Mouse (Mus musculus): ENCODE results near the gene Mical2. TPM values are rescaled to one million over a fixed set of nuclear protein-coding genes. Genes with fewer than 3 reads are reported as not detected.

Gene Mical2
- total and polyA plus RNA-seq, 3 experiments: not detected

- Histone ChIP-seq H3K9ac (ENCODE audit: control insufficient read depth, low read depth, low read length, poor library complexity, severe bottlenecking) (no peak overlapping the region), H3K27me3 (ENCODE audit: control insufficient read depth in 1 of 2, insufficient read depth in 2 of 2, low read length in 2 of 2) (no peaks in the 10 kb centered on the region), H3K4me1 (ENCODE audit: control insufficient read depth in 1 of 2, insufficient read depth in 2 of 2, low read length in 2 of 2) (no peaks in the 10 kb centered on the region), H3K9me3 (replicated peaks; ENCODE audit: insufficient read depth, low read length) (no peaks in the 10 kb centered on the region), H3K4me3 (ENCODE audit: control insufficient read depth in 1 of 2, insufficient read depth in 1 of 2, low read depth in 2 of 2, low read length in 2 of 2) (no peak overlapping the region), H3K36me3 (ENCODE audit: control insufficient read depth in 1 of 2, insufficient read depth in 2 of 2, low read length in 2 of 2) (no peaks in the 10 kb centered on the region), H3K27ac (ENCODE audit: control insufficient read depth, low read depth, low read length) (no peak overlapping the region), H3K79me2 (ENCODE audit: control insufficient read depth, insufficient read depth, low read length, poor library complexity) (no peaks in the 10 kb centered on the region)
- peak; percentile 6 for DNase-seq (ENCODE audit: low read depth, low spot score)
- TF ChIP-seq CTCF (IDR thresholded peaks at IDR 0.05 in 2 of 3, conservative IDR thresholded peaks at IDR 0.05 in 1 of 3; ENCODE audit: control insufficient read depth in 1 of 3, insufficient read depth in 1 of 3, low read depth in 2 of 3, low read length in 3 of 3, poor library complexity in 1 of 3, severe bottlenecking in 1 of 3) (peak in 2 of 3 experiments; percentile 22 to 36; a peak in 2 of 6 replicates), RAD21 (IDR thresholded peaks at IDR 0.05; ENCODE audit: low read depth, low read length) (no peak; the same call in none of the 2 replicates)
These were observed 151.7 kb downstream of the Mical2 start for GRCm38 (mm10) chr7:112377314-112377713.

- no peaks in the 10 kb centered on the region for H3K4me1 ChIP-seq (ENCODE audit: control insufficient read depth in 1 of 2, insufficient read depth in 2 of 2, low read length in 2 of 2)
- H3K27me3 ChIP-seq (ENCODE audit: control insufficient read depth in 1 of 2, insufficient read depth in 2 of 2, low read length in 2 of 2): no peaks in the 10 kb centered on the region
- H3K9me3 ChIP-seq (replicated peaks; ENCODE audit: insufficient read depth, low read length): no peaks in the 10 kb centered on the region
- TF ChIP-seq USF1 (IDR thresholded peaks at IDR 0.05; ENCODE audit: low read depth, low read length) (no peak), POLR2A (IDR thresholded peaks at IDR 0.05; ENCODE audit: control insufficient read depth in 1 of 2, insufficient read depth in 1 of 2, low read depth in 1 of 2, low read length in 2 of 2, poor library complexity in 1 of 2) (no peak)
- H3K27ac ChIP-seq (ENCODE audit: control insufficient read depth, low read depth, low read length): no peak overlapping the region
- H3K4me3 ChIP-seq (ENCODE audit: control insufficient read depth in 1 of 2, insufficient read depth in 1 of 2, low read depth in 2 of 2, low read length in 2 of 2): no peak overlapping the region
- H3K79me2 ChIP-seq (ENCODE audit: control insufficient read depth, insufficient read depth, low read length, poor library complexity): no peaks in the 10 kb centered on the region
- H3K9ac ChIP-seq (ENCODE audit: control insufficient read depth, low read depth, low read length, poor library complexity, severe bottlenecking): no peak overlapping the region
- DNase-seq (ENCODE audit: low read depth, low spot score): no peak
- no peaks in the 10 kb centered on the region for H3K36me3 ChIP-seq (ENCODE audit: control insufficient read depth in 1 of 2, insufficient read depth in 2 of 2, low read length in 2 of 2)
These were observed 152.4 kb downstream of the Mical2 start for GRCm38 (mm10) chr7:112378056-112378455.

GRCm38 (mm10) chr7:112378476-112378875 lies 152.8 kb downstream of the Mical2 start:
- DNase-seq (ENCODE audit: low read depth, low spot score): no peak
- Histone ChIP-seq H3K4me3 (ENCODE audit: control insufficient read depth in 1 of 2, insufficient read depth in 1 of 2, low read depth in 2 of 2, low read length in 2 of 2) (no peak overlapping the region), H3K27ac (ENCODE audit: control insufficient read depth, low read depth, low read length) (no peak overlapping the region), H3K79me2 (ENCODE audit: control insufficient read depth, insufficient read depth, low read length, poor library complexity) (no peaks in the 10 kb centered on the region), H3K9ac (ENCODE audit: control insufficient read depth, low read depth, low read length, poor library complexity, severe bottlenecking) (no peak overlapping the region), H3K4me1 (ENCODE audit: control insufficient read depth in 1 of 2, insufficient read depth in 2 of 2, low read length in 2 of 2) (no peaks in the 10 kb centered on the region), H3K36me3 (ENCODE audit: control insufficient read depth in 1 of 2, insufficient read depth in 2 of 2, low read length in 2 of 2) (no peaks in the 10 kb centered on the region), H3K27me3 (ENCODE audit: control insufficient read depth in 1 of 2, insufficient read depth in 2 of 2, low read length in 2 of 2) (no peaks in the 10 kb centered on the region), H3K9me3 (replicated peaks; ENCODE audit: insufficient read depth, low read length) (no peaks in the 10 kb centered on the region)
- no peak for TF ChIP-seq CHD2 (IDR thresholded peaks at IDR 0.05; ENCODE audit: low read length)
- TF ChIP-seq TBP (IDR thresholded peaks at IDR 0.05; ENCODE audit: low read depth, low read length): no peak

DNA sequence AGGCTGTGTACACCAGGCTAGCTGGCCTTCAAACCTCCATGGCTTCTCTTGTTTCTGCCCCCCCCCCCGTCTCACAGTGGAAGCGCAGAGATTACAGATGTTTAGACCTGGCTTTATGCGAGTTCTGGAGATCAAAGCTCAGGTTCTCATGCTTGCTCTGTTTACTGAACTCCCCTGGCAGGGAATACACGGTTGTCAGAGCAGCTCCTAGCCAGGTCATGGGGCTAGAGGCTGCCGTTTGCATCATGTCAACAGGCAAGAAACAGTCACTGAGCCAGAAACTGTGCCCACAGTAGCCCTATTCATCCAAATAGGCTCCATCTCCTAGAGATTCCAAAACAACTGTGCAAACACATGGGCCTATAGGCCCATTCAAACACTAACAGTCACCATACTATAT lies 160.9 kb downstream of the Mical2 start:
- Histone ChIP-seq H3K79me2 (ENCODE audit: control insufficient read depth, insufficient read depth, low read length, poor library complexity) (no peaks in the 10 kb centered on the region), H3K36me3 (ENCODE audit: control insufficient read depth in 1 of 2, insufficient read depth in 2 of 2, low read length in 2 of 2) (no peaks in the 10 kb centered on the region), H3K27me3 (ENCODE audit: control insufficient read depth in 1 of 2, insufficient read depth in 2 of 2, low read length in 2 of 2) (no peaks in the 10 kb centered on the region), H3K9me3 (replicated peaks; ENCODE audit: insufficient read depth, low read length) (no peaks in the 10 kb centered on the region), H3K4me1 (ENCODE audit: control insufficient read depth in 1 of 2, insufficient read depth in 2 of 2, low read length in 2 of 2) (no peaks in the 10 kb centered on the region), H3K4me3 (ENCODE audit: control insufficient read depth in 1 of 2, insufficient read depth in 1 of 2, low read depth in 2 of 2, low read length in 2 of 2) (no peak overlapping the region), H3K27ac (ENCODE audit: control insufficient read depth, low read depth, low read length) (no peak overlapping the region), H3K9ac (ENCODE audit: control insufficient read depth, low read depth, low read length, poor library complexity, severe bottlenecking) (no peak overlapping the region)
- TF ChIP-seq HCFC1 (IDR thresholded peaks at IDR 0.05; ENCODE audit: low read depth, low read length) (no peak), CHD1 (IDR thresholded peaks at IDR 0.05; ENCODE audit: low read depth, low read length) (no peak), SMC3 (IDR thresholded peaks at IDR 0.05; ENCODE audit: low read depth, low read length) (no peak), ZNF384 (IDR thresholded peaks at IDR 0.05; ENCODE audit: low read depth, low read length) (no peak), CTCF (IDR thresholded peaks at IDR 0.05 in 2 of 3, conservative IDR thresholded peaks at IDR 0.05 in 1 of 3; ENCODE audit: control insufficient read depth in 1 of 3, insufficient read depth in 1 of 3, low read depth in 2 of 3, low read length in 3 of 3, poor library complexity in 1 of 3, severe bottlenecking in 1 of 3) (no peak), BHLHE40 (IDR thresholded peaks at IDR 0.05; ENCODE audit: borderline replicate concordance, low read depth, low read length) (no peak), NRF1 (IDR thresholded peaks at IDR 0.05; ENCODE audit: insufficient read depth, low read depth, low read length, poor library complexity, severe bottlenecking) (no peak), MXI1 (IDR thresholded peaks at IDR 0.05; ENCODE audit: low read depth, low read length) (no peak), SIN3A (IDR thresholded peaks at IDR 0.05; ENCODE audit: low read length) (no peak), MAX (IDR thresholded peaks at IDR 0.05; ENCODE audit: low read length) (no peak), ZMIZ1 (IDR thresholded peaks at IDR 0.05; ENCODE audit: low read depth, low read length) (no peak), CHD2 (IDR thresholded peaks at IDR 0.05; ENCODE audit: low read length) (no peak), TAL1 (IDR thresholded peaks at IDR 0.05; ENCODE audit: low read length) (no peak), KAT2A (conservative IDR thresholded peaks at IDR 0.05; ENCODE audit: low read depth, low read length) (no peak), ELF1 (IDR thresholded peaks at IDR 0.05; ENCODE audit: low read depth, low read length) (no peak), NELFE (IDR thresholded peaks at IDR 0.05; ENCODE audit: low read depth, low read length) (no peak), UBTF (IDR thresholded peaks at IDR 0.05; ENCODE audit: borderline replicate concordance, insufficient read depth, low read depth, low read length) (no peak)
- DNase-seq (ENCODE audit: low read depth, low spot score): no peak
